Mouse (Mus musculus) heart, adult 8-10 months (tissue): ENCODE measurements around the gene Gm525. TPM values are rescaled to one million over a fixed set of nuclear protein-coding genes. Genes with fewer than 3 reads are reported as not detected.
"Not testable (repeated sequence)": the region's sequence is repeated elsewhere in the genome, so short reads cannot be mapped to it uniquely, and the experiment has no call there.

Experiments used
- DNase-seq: peaks from one replicate; pipeline ENCODE4 v3.0.0; 2022; ENCODE audit warnings: low spot score
- total RNA-seq, 4 experiments: library from RNA; stranded (reverse); gene quantifications; 2 replicates each; pipeline ENCODE4 v1.2.4; 2022

The Gm525 gene
- total RNA-seq, 4 experiments from 2014 or later = 0.60 TPM; not detected in 3

- DNase-seq = no peak
Observed at GRCm38 (mm10) chr11:89064312-89064711, 9.3 kb upstream of the Gm525 start.

- no peak for DNase-seq
Observed at GRCm38 (mm10) chr11:89065297-89065696, 8.3 kb upstream of the Gm525 start.

GRCm38 (mm10) chr11:89066126-89066525, 7.5 kb upstream of the Gm525 start:
- DNase-seq = no peak

- no peak for DNase-seq
Observed at GRCm38 (mm10) chr11:89066750-89067149, 6.9 kb upstream of the Gm525 start, which contains the start of gene Dgke. Gene Dgke (minus strand): TSS chr11:89066850.

GRCm38 (mm10) chr11:89067301-89067822, 6.3 kb upstream of the Gm525 start:
- peak; percentile 71 for DNase-seq

GRCm38 (mm10) chr11:89067871-89068490, 5.7 kb upstream of the Gm525 start:
- DNase-seq = no peak

GRCm38 (mm10) chr11:89068649-89069048, 5.0 kb upstream of the Gm525 start:
- DNase-seq = no peak

GRCm38 (mm10) chr11:89069303-89069702, 4.3 kb upstream of the Gm525 start:
- peak; percentile 77 for DNase-seq

- no peak for DNase-seq
Observed at GRCm38 (mm10) chr11:89071522-89071921, 2.1 kb upstream of the Gm525 start.

GRCm38 (mm10) chr11:89074783-89075413, 1.3 kb downstream of the Gm525 start:
- DNase-seq = no peak

GRCm38 (mm10) chr11:89076370-89076821, 2.8 kb downstream of the Gm525 start:
- no peak for DNase-seq

- DNase-seq = no peak
Observed at GRCm38 (mm10) chr11:89077601-89078000, 4.0 kb downstream of the Gm525 start.

- DNase-seq = no peak
Observed at GRCm38 (mm10) chr11:89078305-89078704, 4.7 kb downstream of the Gm525 start.

- DNase-seq = no peak
Observed at GRCm38 (mm10) chr11:89078996-89079680, 5.5 kb downstream of the Gm525 start.

- not testable (repeated sequence) for DNase-seq
Observed at GRCm38 (mm10) chr11:89081906-89082305, 8.3 kb downstream of the Gm525 start.

- DNase-seq = not testable (repeated sequence)
Observed at GRCm38 (mm10) chr11:89082691-89083090, 9.1 kb downstream of the Gm525 start.

- DNase-seq = peak; percentile 70
Observed at GRCm38 (mm10) chr11:89084601-89085000, 11.0 kb downstream of the Gm525 start.

GRCm38 (mm10) chr11:89086208-89086809, 12.7 kb downstream of the Gm525 start:
- DNase-seq = no peak

- no peak for DNase-seq
Observed at GRCm38 (mm10) chr11:89088754-89089153, 15.1 kb downstream of the Gm525 start.

- not testable (repeated sequence) for DNase-seq
Observed at GRCm38 (mm10) chr11:89090359-89090758, 16.7 kb downstream of the Gm525 start.

- DNase-seq = peak; percentile 57
Observed at GRCm38 (mm10) chr11:89092714-89093113, 19.1 kb downstream of the Gm525 start.

GRCm38 (mm10) chr11:89095306-89095705, 21.7 kb downstream of the Gm525 start:
- no peak for DNase-seq
